Mouse (Mus musculus): ENCODE measurements around the gene Olfr243. TPM values are rescaled to one million over a fixed set of nuclear protein-coding genes. Genes with fewer than 3 reads are reported as not detected.
"Not testable (repeated sequence)": the region's sequence is repeated elsewhere in the genome, so short reads cannot be mapped to it uniquely, and the experiment has no call there.

Gene Olfr243
- total and polyA plus RNA-seq, 3 experiments, result not detected

GRCm38 (mm10) chr7:103767687-103768086, 53.2 kb downstream of the Olfr243 start:
- DNase-seq (ENCODE audit: low read depth, low spot score); H3K27me3 ChIP-seq (ENCODE audit: control insufficient read depth in 1 of 2, insufficient read depth in 2 of 2, low read length in 2 of 2); H3K79me2 ChIP-seq (ENCODE audit: control insufficient read depth, insufficient read depth, low read length, poor library complexity); H3K36me3 ChIP-seq (ENCODE audit: control insufficient read depth in 1 of 2, insufficient read depth in 2 of 2, low read length in 2 of 2); H3K4me3 ChIP-seq (ENCODE audit: control insufficient read depth in 1 of 2, insufficient read depth in 1 of 2, low read depth in 2 of 2, low read length in 2 of 2); H3K27ac ChIP-seq (ENCODE audit: control insufficient read depth, low read depth, low read length); H3K4me1 ChIP-seq (ENCODE audit: control insufficient read depth in 1 of 2, insufficient read depth in 2 of 2, low read length in 2 of 2); H3K9me3 ChIP-seq (replicated peaks; ENCODE audit: insufficient read depth, low read length); H3K9ac ChIP-seq (ENCODE audit: control insufficient read depth, low read depth, low read length, poor library complexity, severe bottlenecking): not testable (repeated sequence)

Other genes starting within 250 kb of the Olfr243 start
Only the 30 nearest of the 33 such genes appear.
- not detected in 2 replicates for gene Olfr609, start 216.6 kb upstream of the Olfr243 start, total RNA-seq (2012; rRNA removed)
- gene Olfr609, start 216.6 kb upstream of the Olfr243 start, polyA plus RNA-seq (2012; ENCODE audit: insufficient read depth in 1 of 2, insufficient read length in 2 of 2, low read depth in 1 of 2, low replicate concordance in 2 of 2, missing spikeins in 1 of 2), result not detected
- gene Olfr610, start 202.5 kb upstream of the Olfr243 start, total RNA-seq (2012; rRNA removed), result not detected in 2 replicates
- gene Olfr610, start 202.5 kb upstream of the Olfr243 start, polyA plus RNA-seq (2012; ENCODE audit: insufficient read depth in 1 of 2, insufficient read length in 2 of 2, low read depth in 1 of 2, low replicate concordance in 2 of 2, missing spikeins in 1 of 2), result not detected
- not detected in 2 replicates for gene Olfr611, start 193.8 kb upstream of the Olfr243 start, total RNA-seq (2012; rRNA removed)
- not detected for gene Olfr611, start 193.8 kb upstream of the Olfr243 start, polyA plus RNA-seq (2012; ENCODE audit: insufficient read depth in 1 of 2, insufficient read length in 2 of 2, low read depth in 1 of 2, low replicate concordance in 2 of 2, missing spikeins in 1 of 2)
- not detected in 2 replicates for gene Olfr612, start 172.0 kb upstream of the Olfr243 start, total RNA-seq (2012; rRNA removed)
- not detected for gene Olfr612, start 172.0 kb upstream of the Olfr243 start, polyA plus RNA-seq (2012; ENCODE audit: insufficient read depth in 1 of 2, insufficient read length in 2 of 2, low read depth in 1 of 2, low replicate concordance in 2 of 2, missing spikeins in 1 of 2)
- gene Olfr613, start 166.6 kb upstream of the Olfr243 start, total RNA-seq (2012; rRNA removed), result not detected in 2 replicates
- gene Olfr613, start 166.6 kb upstream of the Olfr243 start, polyA plus RNA-seq (2012; ENCODE audit: insufficient read depth in 1 of 2, insufficient read length in 2 of 2, low read depth in 1 of 2, low replicate concordance in 2 of 2, missing spikeins in 1 of 2), result not detected
- not detected in 2 replicates for gene Olfr615, start 158.6 kb upstream of the Olfr243 start, total RNA-seq (2012; rRNA removed)
- not detected for gene Olfr615, start 158.6 kb upstream of the Olfr243 start, polyA plus RNA-seq (2012; ENCODE audit: insufficient read depth in 1 of 2, insufficient read length in 2 of 2, low read depth in 1 of 2, low replicate concordance in 2 of 2, missing spikeins in 1 of 2)
- gene Olfr616, start 145.5 kb upstream of the Olfr243 start, total RNA-seq (2012; rRNA removed), result not detected in 2 replicates
- gene Olfr616, start 145.5 kb upstream of the Olfr243 start, polyA plus RNA-seq (2012; ENCODE audit: insufficient read depth in 1 of 2, insufficient read length in 2 of 2, low read depth in 1 of 2, low replicate concordance in 2 of 2, missing spikeins in 1 of 2), result not detected
- gene Olfr617, start 141.6 kb upstream of the Olfr243 start, total RNA-seq (2012; rRNA removed), result not detected in 2 replicates
- not detected for gene Olfr617, start 141.6 kb upstream of the Olfr243 start, polyA plus RNA-seq (2012; ENCODE audit: insufficient read depth in 1 of 2, insufficient read length in 2 of 2, low read depth in 1 of 2, low replicate concordance in 2 of 2, missing spikeins in 1 of 2)
- not detected in 2 replicates for gene Olfr618, start 124.6 kb upstream of the Olfr243 start, total RNA-seq (2012; rRNA removed)
- not detected for gene Olfr618, start 124.6 kb upstream of the Olfr243 start, polyA plus RNA-seq (2012; ENCODE audit: insufficient read depth in 1 of 2, insufficient read length in 2 of 2, low read depth in 1 of 2, low replicate concordance in 2 of 2, missing spikeins in 1 of 2)
- gene Olfr619, start 114.1 kb upstream of the Olfr243 start, total RNA-seq (2012; rRNA removed), result not detected in 2 replicates
- not detected for gene Olfr619, start 114.1 kb upstream of the Olfr243 start, polyA plus RNA-seq (2012; ENCODE audit: insufficient read depth in 1 of 2, insufficient read length in 2 of 2, low read depth in 1 of 2, low replicate concordance in 2 of 2, missing spikeins in 1 of 2)
- not detected in 2 replicates for gene Olfr620, start 102.1 kb upstream of the Olfr243 start, total RNA-seq (2012; rRNA removed)
- gene Olfr620, start 102.1 kb upstream of the Olfr243 start, polyA plus RNA-seq (2012; ENCODE audit: insufficient read depth in 1 of 2, insufficient read length in 2 of 2, low read depth in 1 of 2, low replicate concordance in 2 of 2, missing spikeins in 1 of 2), result under 1 TPM in 1 of 2 experiments, not detected in 1; 0.03 TPM
- not detected in 2 replicates for gene Olfr622, start 72.0 kb upstream of the Olfr243 start, total RNA-seq (2012; rRNA removed)
- not detected for gene Olfr622, start 72.0 kb upstream of the Olfr243 start, polyA plus RNA-seq (2012; ENCODE audit: insufficient read depth in 1 of 2, insufficient read length in 2 of 2, low read depth in 1 of 2, low replicate concordance in 2 of 2, missing spikeins in 1 of 2)
- gene Olfr623, start 51.0 kb upstream of the Olfr243 start, total RNA-seq (2012; rRNA removed), result not detected in 2 replicates
- not detected for gene Olfr623, start 51.0 kb upstream of the Olfr243 start, polyA plus RNA-seq (2012; ENCODE audit: insufficient read depth in 1 of 2, insufficient read length in 2 of 2, low read depth in 1 of 2, low replicate concordance in 2 of 2, missing spikeins in 1 of 2)
- under 0.01 TPM in 1 of 2 replicates, not detected in the other for gene Olfr624, start 43.5 kb upstream of the Olfr243 start, total RNA-seq (2012; rRNA removed)
- gene Olfr624, start 43.5 kb upstream of the Olfr243 start, polyA plus RNA-seq (2012; ENCODE audit: insufficient read depth in 1 of 2, insufficient read length in 2 of 2, low read depth in 1 of 2, low replicate concordance in 2 of 2, missing spikeins in 1 of 2), result under 1 TPM in 1 of 2 experiments, not detected in 1; 0.04 TPM
- not detected in 2 replicates for gene Olfr625-ps1, start 32.0 kb upstream of the Olfr243 start, total RNA-seq (2012; rRNA removed)
- gene Olfr625-ps1, start 32.0 kb upstream of the Olfr243 start, polyA plus RNA-seq (2012; ENCODE audit: insufficient read depth in 1 of 2, insufficient read length in 2 of 2, low read depth in 1 of 2, low replicate concordance in 2 of 2, missing spikeins in 1 of 2), result not detected
- not detected in 2 replicates for gene Olfr628, start 15.7 kb downstream of the Olfr243 start, total RNA-seq (2012; rRNA removed)
- not detected for gene Olfr628, start 15.7 kb downstream of the Olfr243 start, polyA plus RNA-seq (2012; ENCODE audit: insufficient read depth in 1 of 2, insufficient read length in 2 of 2, low read depth in 1 of 2, low replicate concordance in 2 of 2, missing spikeins in 1 of 2)
- gene Olfr629, start 30.3 kb downstream of the Olfr243 start, total RNA-seq (2012; rRNA removed), result not detected in 2 replicates
- gene Olfr629, start 30.3 kb downstream of the Olfr243 start, polyA plus RNA-seq (2012; ENCODE audit: insufficient read depth in 1 of 2, insufficient read length in 2 of 2, low read depth in 1 of 2, low replicate concordance in 2 of 2, missing spikeins in 1 of 2), result not detected
- gene Olfr630, start 42.7 kb downstream of the Olfr243 start, total RNA-seq (2012; rRNA removed), result not detected in 2 replicates
- not detected for gene Olfr630, start 42.7 kb downstream of the Olfr243 start, polyA plus RNA-seq (2012; ENCODE audit: insufficient read depth in 1 of 2, insufficient read length in 2 of 2, low read depth in 1 of 2, low replicate concordance in 2 of 2, missing spikeins in 1 of 2)
- gene Olfr69, start 56.9 kb downstream of the Olfr243 start, total RNA-seq (2012; rRNA removed), result not detected in 2 replicates
- not detected for gene Olfr69, start 56.9 kb downstream of the Olfr243 start, polyA plus RNA-seq (2012; ENCODE audit: insufficient read depth in 1 of 2, insufficient read length in 2 of 2, low read depth in 1 of 2, low replicate concordance in 2 of 2, missing spikeins in 1 of 2)
- gene Olfr68, start 65.0 kb downstream of the Olfr243 start, total RNA-seq (2012; rRNA removed), result not detected in 2 replicates
- gene Olfr68, start 65.0 kb downstream of the Olfr243 start, polyA plus RNA-seq (2012; ENCODE audit: insufficient read depth in 1 of 2, insufficient read length in 2 of 2, low read depth in 1 of 2, low replicate concordance in 2 of 2, missing spikeins in 1 of 2), result not detected
- not detected in 2 replicates for gene Olfr67, start 77.2 kb downstream of the Olfr243 start, total RNA-seq (2012; rRNA removed)
- gene Olfr67, start 77.2 kb downstream of the Olfr243 start, polyA plus RNA-seq (2012; ENCODE audit: insufficient read depth in 1 of 2, insufficient read length in 2 of 2, low read depth in 1 of 2, low replicate concordance in 2 of 2, missing spikeins in 1 of 2), result not detected
- 120 and 191 TPM in 2 replicates for gene Hbb-bt, start 99.3 kb downstream of the Olfr243 start, total RNA-seq (2012; rRNA removed)
- 100 to 1,000 TPM in 1 of 2 experiments, not detected in 1; 118 TPM for gene Hbb-bt, start 99.3 kb downstream of the Olfr243 start, polyA plus RNA-seq (2012; ENCODE audit: insufficient read depth in 1 of 2, insufficient read length in 2 of 2, low read depth in 1 of 2, low replicate concordance in 2 of 2, missing spikeins in 1 of 2)
- gene Hbb-bs, start 113.4 kb downstream of the Olfr243 start, total RNA-seq (2012; rRNA removed), result 79.0 and 138 TPM in 2 replicates
- gene Hbb-bs, start 113.4 kb downstream of the Olfr243 start, polyA plus RNA-seq (2012; ENCODE audit: insufficient read depth in 1 of 2, insufficient read length in 2 of 2, low read depth in 1 of 2, low replicate concordance in 2 of 2, missing spikeins in 1 of 2), result 100 to 1,000 TPM in 1 of 2 experiments, not detected in 1; 208 TPM
- not detected in 2 replicates for gene Hbb-bh2, start 125.8 kb downstream of the Olfr243 start, total RNA-seq (2012; rRNA removed)
- gene Hbb-bh2, start 125.8 kb downstream of the Olfr243 start, polyA plus RNA-seq (2012; ENCODE audit: insufficient read depth in 1 of 2, insufficient read length in 2 of 2, low read depth in 1 of 2, low replicate concordance in 2 of 2, missing spikeins in 1 of 2), result not detected
- gene Hbb-bh1, start 128.5 kb downstream of the Olfr243 start, total RNA-seq (2012; rRNA removed), result not detected in 2 replicates
- gene Hbb-bh1, start 128.5 kb downstream of the Olfr243 start, polyA plus RNA-seq (2012; ENCODE audit: insufficient read depth in 1 of 2, insufficient read length in 2 of 2, low read depth in 1 of 2, low replicate concordance in 2 of 2, missing spikeins in 1 of 2), result under 1 TPM in 1 of 2 experiments, not detected in 1; 0.15 TPM
- gene Hbb-y, start 138.5 kb downstream of the Olfr243 start, total RNA-seq (2012; rRNA removed), result not detected in 2 replicates
- under 1 TPM in 1 of 2 experiments, not detected in 1; 0.11 TPM for gene Hbb-y, start 138.5 kb downstream of the Olfr243 start, polyA plus RNA-seq (2012; ENCODE audit: insufficient read depth in 1 of 2, insufficient read length in 2 of 2, low read depth in 1 of 2, low replicate concordance in 2 of 2, missing spikeins in 1 of 2)
- not detected in 2 replicates for gene Olfr66, start 171.6 kb downstream of the Olfr243 start, total RNA-seq (2012; rRNA removed)
- not detected for gene Olfr66, start 171.6 kb downstream of the Olfr243 start, polyA plus RNA-seq (2012; ENCODE audit: insufficient read depth in 1 of 2, insufficient read length in 2 of 2, low read depth in 1 of 2, low replicate concordance in 2 of 2, missing spikeins in 1 of 2)
- gene Olfr64, start 179.8 kb downstream of the Olfr243 start, total RNA-seq (2012; rRNA removed), result not detected in 2 replicates
- gene Olfr64, start 179.8 kb downstream of the Olfr243 start, polyA plus RNA-seq (2012; ENCODE audit: insufficient read depth in 1 of 2, insufficient read length in 2 of 2, low read depth in 1 of 2, low replicate concordance in 2 of 2, missing spikeins in 1 of 2), result not detected
- not detected in 2 replicates for gene Olfr65, start 188.8 kb downstream of the Olfr243 start, total RNA-seq (2012; rRNA removed)
- gene Olfr65, start 188.8 kb downstream of the Olfr243 start, polyA plus RNA-seq (2012; ENCODE audit: insufficient read depth in 1 of 2, insufficient read length in 2 of 2, low read depth in 1 of 2, low replicate concordance in 2 of 2, missing spikeins in 1 of 2), result not detected
- not detected in 2 replicates for gene Olfr631, start 214.2 kb downstream of the Olfr243 start, total RNA-seq (2012; rRNA removed)
- not detected for gene Olfr631, start 214.2 kb downstream of the Olfr243 start, polyA plus RNA-seq (2012; ENCODE audit: insufficient read depth in 1 of 2, insufficient read length in 2 of 2, low read depth in 1 of 2, low replicate concordance in 2 of 2, missing spikeins in 1 of 2)